Mouse (Mus musculus) heart, embryonic 13.5 days (tissue): ENCODE results near the gene Gm49510. TPM values are rescaled to one million over a fixed set of nuclear protein-coding genes. Genes with fewer than 3 reads are reported as not detected.
A peak's percentile ranks its signal among the peaks of the same experiment; 100 is the strongest.

ENCODE experiments used
- ATAC-seq: fragments of 200-750 bp; cut with Nextera tagmentation; 2 replicates; pipeline ENCODE4 v1.8.0; 2017; ENCODE audit warnings: moderate TSS enrichment; ENCODE audit not compliant: insufficient number of reproducible peaks, low FRiP score, low TSS enrichment; ENCODE audit errors: extremely low read depth
- H3K27ac ChIP-seq: fragments of 300-500 bp; sonication (generic); replicated peaks from 2 replicates; pipeline ENCODE4 v1.5.1; 2015; ENCODE audit warnings: moderate library complexity, mild to moderate bottlenecking, inconsistent platforms
- H3K27me3 ChIP-seq: fragments of 300-500 bp; sonication (generic); replicated peaks from 2 replicates; pipeline ENCODE4 v1.6.1; 2015; ENCODE audit warnings: mild to moderate bottlenecking, inconsistent platforms
- H3K36me3 ChIP-seq: fragments of 300-500 bp; sonication (generic); 2 replicates; pipeline ENCODE4 v1.6.1; 2015; ENCODE audit warnings: mild to moderate bottlenecking, inconsistent platforms
- H3K4me1 ChIP-seq: fragments of 300-500 bp; sonication (generic); 2 replicates; pipeline ENCODE4 v1.6.1; 2015; ENCODE audit warnings: inconsistent platforms
- H3K4me2 ChIP-seq: fragments of 300-500 bp; sonication (generic); 2 replicates; pipeline ENCODE4 v1.6.1; 2015; ENCODE audit warnings: inconsistent platforms, mild to moderate bottlenecking, moderate library complexity
- H3K4me3 ChIP-seq: fragments of 300-500 bp; sonication (generic); 2 replicates; pipeline ENCODE4 v1.5.1; 2015; ENCODE audit warnings: moderate library complexity, mild to moderate bottlenecking, inconsistent platforms
- H3K9ac ChIP-seq: fragments of 300-500 bp; sonication (generic); 2 replicates; pipeline ENCODE4 v1.6.1; 2015; ENCODE audit warnings: inconsistent platforms, mild to moderate bottlenecking, moderate library complexity
- H3K9me3 ChIP-seq: fragments of 300-500 bp; sonication (generic); 2 replicates; pipeline ENCODE4 v1.6.1; 2016; ENCODE audit warnings: inconsistent platforms
- WGBS: fragments of 180-500 bp; shearing (Covaris S2); methylation state at CpG from one replicate; pipeline ENCODE4 v1.1.7; 2015; ENCODE audit warnings: mixed read lengths; 5-methylcytosine and 5-hydroxymethylcytosine counted together
- polyA plus RNA-seq: library from polyadenylated mRNA; unstranded; fragments of >200 nt; fragmentation: Nextera tagmentation; extraction: Ambion mirVana; gene quantifications from 2 replicates; pipeline ENCODE4 v1.2.1, GENCODE M21; 2015

The Gm49510 gene
- polyA plus RNA-seq, 1 experiment from 2014 or later: 0.20 TPM

DNA sequence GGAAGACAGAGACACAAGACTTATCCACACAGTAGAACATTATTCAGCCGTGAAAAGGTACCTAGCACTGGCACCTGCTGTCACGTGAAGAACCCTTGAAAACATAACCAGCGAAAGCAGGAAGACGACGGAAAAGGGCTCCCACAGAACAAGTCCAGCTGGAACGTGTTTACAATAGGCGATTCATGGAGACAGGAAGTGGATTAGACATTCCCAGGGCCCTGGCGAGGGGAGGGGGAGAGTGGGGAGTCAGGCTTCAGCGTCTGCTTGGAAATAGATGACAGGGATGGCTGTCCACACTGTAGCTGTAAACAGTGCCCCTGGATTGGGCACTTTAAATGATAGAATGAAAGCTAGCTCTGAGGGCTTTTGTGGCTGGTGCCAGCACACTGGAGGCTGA is 31.1 kb upstream of the Gm49510 start:
- peak overlapping the region; percentile 6; the same call in 1 of the 2 replicates for H3K9ac ChIP-seq
- H3K4me2 ChIP-seq: peak overlapping the region; percentile 11; the same call in 1 of the 2 replicates
- H3K9me3 ChIP-seq: no peaks in the 10 kb centered on the region
- H3K4me3 ChIP-seq: no peak overlapping the region
- H3K36me3 ChIP-seq: no peaks in the 10 kb centered on the region
- H3K4me1 ChIP-seq: peaks cover 19% of the 10 kb centered on the region
- H3K27me3 ChIP-seq: no peaks in the 10 kb centered on the region
- 32% methylated on average over 9 of the region's 9 CpGs for WGBS
- ATAC-seq: no peak
- H3K27ac ChIP-seq: peak overlapping the region; percentile 84

DNA sequence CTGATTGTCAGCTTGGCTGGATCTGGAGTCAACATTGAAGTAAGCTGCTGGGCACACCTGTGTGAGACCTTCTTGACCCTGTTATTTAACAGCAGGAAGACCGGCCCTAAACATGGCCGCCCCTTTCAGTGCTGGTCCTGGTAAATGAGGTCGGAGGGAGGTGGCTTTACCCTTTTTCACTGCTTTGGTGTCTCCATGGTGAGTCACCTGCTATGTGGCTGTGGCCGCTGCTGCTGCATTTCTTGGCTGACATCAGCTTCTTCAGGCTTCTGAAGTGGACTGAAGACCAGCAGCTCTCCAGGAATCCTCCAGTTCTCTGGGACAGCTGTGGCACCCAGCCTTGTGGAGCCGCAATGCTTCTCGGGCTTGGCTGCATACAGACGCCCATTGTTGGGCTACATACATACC is 30.6 kb upstream of the Gm49510 start:
- H3K27me3 ChIP-seq: no peaks in the 10 kb centered on the region
- no peaks in the 10 kb centered on the region for H3K9me3 ChIP-seq
- no peaks in the 10 kb centered on the region for H3K36me3 ChIP-seq
- H3K9ac ChIP-seq: peak overlapping the region; percentile 6; the same call in 1 of the 2 replicates
- ATAC-seq: no peak
- H3K27ac ChIP-seq: peak overlapping the region; percentile 84
- peak overlapping the region; percentile 11; the same call in 1 of the 2 replicates for H3K4me2 ChIP-seq
- WGBS: 66% methylated on average over 7 of the region's 7 CpGs
- H3K4me1 ChIP-seq: peaks cover 18% of the 10 kb centered on the region
- no peak overlapping the region for H3K4me3 ChIP-seq

DNA sequence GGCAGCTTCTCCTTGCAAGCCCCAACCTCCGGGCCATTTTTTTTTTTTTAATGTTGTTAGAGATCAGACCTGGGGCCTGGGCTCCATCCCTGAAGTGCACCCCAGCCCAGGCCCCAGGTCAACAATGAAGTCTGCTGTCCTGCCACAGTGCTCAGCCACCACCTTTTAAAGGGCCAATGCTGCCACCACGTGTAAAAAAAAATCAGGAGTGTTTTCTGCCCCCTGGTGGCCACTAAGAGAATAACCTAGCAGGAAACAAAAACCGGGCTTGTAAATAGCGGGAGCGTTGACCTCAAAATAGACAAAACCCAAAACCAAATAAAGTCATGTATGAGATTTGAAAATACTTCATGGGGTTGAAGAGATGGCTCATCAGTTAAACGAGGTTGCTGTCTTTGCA is 29.7 kb upstream of the Gm49510 start:
- Histone ChIP-seq H3K4me1 (peaks cover 17% of the 10 kb centered on the region), H3K4me3 (no peak overlapping the region), H3K9ac (no peak overlapping the region), H3K9me3 (no peaks in the 10 kb centered on the region), H3K4me2 (no peak overlapping the region), H3K27ac (no peak overlapping the region), H3K27me3 (no peaks in the 10 kb centered on the region), H3K36me3 (no peaks in the 10 kb centered on the region)
- WGBS: 25% methylated on average over 6 of the region's 6 CpGs
- no peak for ATAC-seq

DNA sequence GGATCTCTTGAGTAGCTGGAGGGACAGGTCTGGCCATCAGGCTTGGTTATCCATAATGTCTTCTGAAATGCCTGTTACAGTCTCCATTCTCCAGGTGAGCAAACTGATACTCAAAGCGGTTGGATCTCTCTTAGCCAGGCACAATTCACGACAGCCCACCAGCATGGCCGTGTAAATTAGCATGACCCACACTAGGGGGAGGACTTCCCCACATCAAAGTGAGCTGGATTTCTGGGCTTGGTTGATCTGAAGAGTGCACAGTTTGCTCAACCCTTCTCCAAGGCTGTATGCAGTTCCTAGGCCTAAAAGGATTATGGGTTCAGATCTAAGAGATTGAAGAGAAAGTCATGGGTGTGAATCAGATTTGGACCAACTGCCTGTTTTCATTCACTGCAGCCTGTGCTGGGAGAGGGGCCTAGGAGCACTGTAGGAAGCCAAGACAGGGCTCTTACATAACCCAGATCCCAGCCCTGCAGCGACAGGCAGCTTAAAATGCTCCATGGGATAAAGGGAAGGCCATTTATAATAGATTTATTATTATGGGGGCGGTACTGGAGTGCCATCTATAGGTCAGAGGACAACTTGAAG is 27.4 kb upstream of the Gm49510 start:
- H3K9ac ChIP-seq: 0 out of 2 replicates have a peak overlapping the region, but pooled peaks have one; percentile 10
- 47% methylated on average over 5 of the region's 5 CpGs for WGBS
- H3K27ac ChIP-seq: no peak overlapping the region
- no peaks in the 10 kb centered on the region for H3K9me3 ChIP-seq
- no peak for ATAC-seq
- no peaks in the 10 kb centered on the region for H3K36me3 ChIP-seq
- H3K4me1 ChIP-seq: peaks cover 33% of the 10 kb centered on the region
- H3K4me2 ChIP-seq: no peak overlapping the region
- no peaks in the 10 kb centered on the region for H3K27me3 ChIP-seq
- no peak overlapping the region for H3K4me3 ChIP-seq

DNA sequence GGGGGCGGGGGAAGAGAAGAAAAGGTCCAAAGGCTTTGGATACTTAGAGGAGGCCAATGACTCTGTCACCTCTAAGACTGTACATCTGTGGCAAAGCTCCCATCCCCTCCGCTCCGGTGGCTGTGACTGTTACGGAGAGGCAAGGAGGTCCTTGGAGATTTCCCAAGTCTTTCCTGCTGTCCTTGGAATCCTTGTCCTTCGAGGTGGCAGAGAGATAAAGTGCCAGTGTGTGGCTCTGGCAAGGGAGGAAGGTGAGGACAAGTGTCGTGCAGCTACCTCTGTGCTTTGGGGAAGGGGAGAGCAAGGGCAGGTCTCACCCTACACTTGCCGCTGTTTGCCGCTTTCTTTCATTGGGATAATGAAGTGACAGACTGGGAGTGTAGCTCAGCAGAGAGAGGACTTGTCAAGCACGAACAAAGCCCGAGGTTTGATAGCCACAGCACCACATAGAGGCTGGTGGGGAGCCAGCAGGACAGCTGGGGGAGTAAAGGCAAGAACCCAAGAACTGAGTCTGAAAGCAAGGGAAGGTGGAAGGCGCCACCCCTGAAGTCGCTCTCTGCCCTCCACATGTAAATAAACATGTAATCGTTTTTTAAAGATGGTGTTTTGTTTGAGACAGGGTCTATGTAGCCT is 25.5 kb upstream of the Gm49510 start:
- H3K4me2 ChIP-seq: no peak overlapping the region
- H3K9ac ChIP-seq: peak overlapping the region; percentile 57; the same call in 1 of the 2 replicates
- 41% methylated on average over 13 of the region's 13 CpGs for WGBS
- H3K4me3 ChIP-seq: no peak overlapping the region
- H3K27ac ChIP-seq: no peak overlapping the region
- no peak for ATAC-seq
- peaks cover 32% of the 10 kb centered on the region for H3K4me1 ChIP-seq
- H3K9me3 ChIP-seq: no peaks in the 10 kb centered on the region
- no peaks in the 10 kb centered on the region for H3K36me3 ChIP-seq
- H3K27me3 ChIP-seq: no peaks in the 10 kb centered on the region

DNA sequence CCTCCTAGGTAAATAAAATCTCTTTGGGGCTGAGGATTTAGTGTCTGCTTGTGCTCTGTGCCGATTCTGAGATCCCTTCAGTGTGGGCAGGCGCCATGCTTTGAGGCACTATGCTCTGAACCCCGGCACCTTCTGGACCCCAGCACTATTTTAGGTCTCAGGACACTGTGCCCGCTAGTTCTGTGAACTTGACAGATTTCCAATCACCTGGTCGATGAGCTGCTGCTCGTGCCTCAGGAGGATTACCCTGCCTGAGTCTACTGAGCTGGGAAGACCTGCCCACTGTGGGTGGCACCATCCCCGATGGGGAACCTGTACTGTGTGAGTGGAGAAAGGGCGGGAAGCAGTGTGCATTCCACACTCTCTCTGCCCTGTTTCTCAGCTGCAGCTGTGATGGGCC is 24.5 kb upstream of the Gm49510 start:
- WGBS: 69% methylated on average over 8 of the region's 8 CpGs
- Histone ChIP-seq H3K27ac (no peak overlapping the region), H3K4me1 (peaks cover 40% of the 10 kb centered on the region), H3K4me2 (no peak overlapping the region), H3K36me3 (peaks cover 4% of the 10 kb centered on the region; the same call in 1 of the 2 replicates), H3K27me3 (no peaks in the 10 kb centered on the region), H3K4me3 (no peak overlapping the region), H3K9me3 (no peaks in the 10 kb centered on the region), H3K9ac (no peak overlapping the region)
- ATAC-seq: no peak

DNA sequence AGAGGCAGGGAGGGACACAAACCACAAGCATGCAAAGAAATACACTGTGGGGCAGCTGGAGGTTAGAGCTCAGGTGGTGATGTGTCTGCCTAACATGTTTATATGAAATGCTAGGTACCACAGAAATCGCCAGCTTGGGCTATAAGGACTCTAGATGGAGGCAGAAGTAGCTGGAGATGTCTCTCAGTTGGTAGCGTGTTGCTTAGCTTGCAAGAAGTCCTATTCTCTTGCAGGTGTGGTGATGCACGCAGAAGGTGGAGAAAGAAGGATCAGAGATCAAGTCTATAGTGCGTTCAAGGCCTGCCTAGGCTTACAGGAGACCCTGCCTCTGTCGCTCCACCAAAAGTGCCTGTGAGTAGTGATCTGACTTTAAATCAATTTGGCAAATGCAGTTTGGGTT is 23.9 kb upstream of the Gm49510 start:
- Histone ChIP-seq H3K9me3 (no peaks in the 10 kb centered on the region), H3K27ac (peak overlapping the region; percentile 99), H3K27me3 (no peaks in the 10 kb centered on the region), H3K4me3 (peak overlapping the region; percentile 71; the same call in 1 of the 2 replicates), H3K9ac (peak overlapping the region; percentile 98; the same call in 1 of the 2 replicates), H3K4me1 (peaks cover 46% of the 10 kb centered on the region), H3K4me2 (peak overlapping the region; percentile 78), H3K36me3 (peaks cover 9% of the 10 kb centered on the region; the same call in 1 of the 2 replicates)
- WGBS: 71% methylated on average over 5 of the region's 5 CpGs
- ATAC-seq: no peak

DNA sequence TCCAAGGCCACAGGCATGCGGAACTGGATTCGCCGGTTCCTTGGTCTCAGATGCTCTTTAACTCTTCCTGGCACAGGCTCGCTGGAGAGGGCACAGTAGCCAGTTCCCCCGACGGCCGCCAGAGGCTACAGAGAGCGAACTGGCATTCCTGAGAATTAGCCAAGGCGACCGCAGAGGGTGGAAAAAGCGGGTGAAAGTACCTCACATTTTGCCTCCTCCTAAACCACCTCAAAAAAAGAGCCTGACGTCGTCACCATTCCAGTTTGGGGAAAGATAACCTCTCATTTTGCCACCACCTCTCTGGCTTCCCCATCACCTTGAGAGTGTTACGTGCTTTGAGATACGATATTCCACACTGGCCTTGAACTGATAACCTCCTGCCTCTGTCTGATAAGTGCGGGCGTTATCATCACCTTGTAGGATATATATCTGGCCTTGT is 23.2 kb upstream of the Gm49510 start:
- Histone ChIP-seq H3K27me3 (no peaks in the 10 kb centered on the region), H3K4me2 (peak overlapping the region; percentile 78), H3K4me1 (peaks cover 48% of the 10 kb centered on the region), H3K4me3 (peak overlapping the region; percentile 71), H3K36me3 (peaks cover 15% of the 10 kb centered on the region), H3K9ac (peak overlapping the region; percentile 98), H3K9me3 (no peaks in the 10 kb centered on the region), H3K27ac (peak overlapping the region; percentile 99)
- WGBS: under 1% methylated on average over 17 of the region's 17 CpGs
- no peak for ATAC-seq

DNA sequence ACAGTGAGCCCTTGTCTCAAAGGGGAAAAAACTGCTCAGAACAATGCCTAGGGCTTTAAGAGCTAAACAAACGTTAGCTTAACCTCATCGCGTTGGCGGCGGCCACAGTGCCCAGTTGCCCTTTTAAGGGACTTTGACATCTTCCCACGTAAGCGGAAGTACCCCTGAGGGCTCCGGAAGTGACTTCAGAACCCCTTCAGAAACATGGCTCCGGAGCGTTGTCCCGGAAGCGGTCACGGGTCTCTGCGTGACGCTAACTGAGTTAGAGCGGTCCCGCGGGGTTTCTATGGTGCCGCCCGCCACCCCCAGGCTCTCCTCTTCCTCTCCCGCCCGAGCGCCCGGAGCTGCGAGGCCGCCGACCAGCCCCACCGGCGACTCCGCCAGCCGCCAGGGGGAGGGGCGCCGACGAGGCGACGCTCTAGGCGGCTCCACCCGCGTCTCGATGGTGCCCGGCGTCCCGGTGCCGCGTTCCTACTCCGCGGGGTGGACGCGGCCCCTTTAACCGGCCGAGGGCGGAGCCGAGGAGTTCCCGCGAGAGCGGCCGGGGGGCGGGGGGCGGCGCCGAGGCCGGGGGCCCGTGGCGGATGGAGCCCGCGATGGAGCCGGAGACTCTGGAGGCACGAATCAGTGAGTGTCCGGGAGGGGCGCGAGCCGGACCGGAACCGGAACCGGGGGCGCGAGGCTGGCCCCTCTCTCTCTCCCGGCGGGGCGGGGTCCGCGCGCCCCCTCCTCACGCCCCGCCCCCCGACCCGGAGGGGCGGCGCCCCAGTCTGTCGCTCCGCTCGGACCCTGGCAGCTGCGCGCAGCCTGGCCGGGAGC is 22.3 kb upstream of the Gm49510 start, which contains the start of gene Gga1:
Gene Gga1, plus strand, starts transcription at position 200 of the 819 bp plus-strand sequence.
- under 1% methylated on average over 84 of the region's 95 CpGs for WGBS
- Histone ChIP-seq H3K9ac (peak within 1 kb of the TSS; percentile 98), H3K4me3 (peak within 1 kb of the TSS; percentile 71), H3K4me1 (peaks cover 48% of the 10 kb centered on the region), H3K4me2 (peak within 1 kb of the TSS; percentile 78), H3K36me3 (peaks cover 25% of the 10 kb centered on the region), H3K27ac (peak within 1 kb of the TSS; percentile 99), H3K27me3 (no peaks in the 10 kb centered on the region), H3K9me3 (no peaks in the 10 kb centered on the region)
- peak; percentile 88 for ATAC-seq

DNA sequence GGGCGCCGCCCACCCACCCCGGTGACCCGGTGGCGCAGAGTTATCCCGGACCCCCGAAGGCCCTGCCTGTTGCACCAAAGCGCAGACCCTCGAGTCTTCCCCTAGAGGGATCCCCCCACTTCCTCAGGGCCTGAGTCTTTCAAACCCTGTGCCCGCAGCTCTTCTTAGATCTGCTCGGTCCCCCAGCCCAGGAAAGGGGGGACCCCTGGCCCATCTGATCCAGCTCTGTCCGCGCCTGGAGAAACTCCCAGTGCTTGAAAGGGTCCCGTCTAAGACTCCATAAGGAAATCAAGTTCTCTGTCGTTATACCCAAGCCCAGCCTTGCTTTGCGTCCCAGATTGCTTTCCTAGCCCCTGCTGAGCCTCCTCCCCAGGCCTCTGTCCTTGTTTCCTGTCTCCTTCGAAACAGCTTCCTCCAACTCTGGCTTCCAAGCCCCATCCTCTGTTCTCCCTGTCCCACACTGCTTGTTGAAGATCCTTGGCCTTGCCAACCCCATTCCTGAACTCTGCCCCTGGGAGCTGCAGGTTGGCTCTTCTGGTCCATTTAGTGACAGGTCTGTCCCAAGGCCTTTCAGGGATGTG is 21.6 kb upstream of the Gm49510 start:
- peaks cover 32% of the 10 kb centered on the region for H3K36me3 ChIP-seq
- H3K4me1 ChIP-seq: peaks cover 48% of the 10 kb centered on the region
- no peaks in the 10 kb centered on the region for H3K27me3 ChIP-seq
- ATAC-seq: peak; percentile 9; the same call in 1 of the 2 replicates
- no peaks in the 10 kb centered on the region for H3K9me3 ChIP-seq
- peak overlapping the region; percentile 99 for H3K27ac ChIP-seq
- 0% methylated on average over 17 of the region's 17 CpGs for WGBS
- peak overlapping the region; percentile 98 for H3K9ac ChIP-seq
- H3K4me2 ChIP-seq: peak overlapping the region; percentile 78
- peak overlapping the region; percentile 71 for H3K4me3 ChIP-seq
